Mouse (Mus musculus): ENCODE measurements around the gene Trpc4.

Gene Trpc4

DNA sequence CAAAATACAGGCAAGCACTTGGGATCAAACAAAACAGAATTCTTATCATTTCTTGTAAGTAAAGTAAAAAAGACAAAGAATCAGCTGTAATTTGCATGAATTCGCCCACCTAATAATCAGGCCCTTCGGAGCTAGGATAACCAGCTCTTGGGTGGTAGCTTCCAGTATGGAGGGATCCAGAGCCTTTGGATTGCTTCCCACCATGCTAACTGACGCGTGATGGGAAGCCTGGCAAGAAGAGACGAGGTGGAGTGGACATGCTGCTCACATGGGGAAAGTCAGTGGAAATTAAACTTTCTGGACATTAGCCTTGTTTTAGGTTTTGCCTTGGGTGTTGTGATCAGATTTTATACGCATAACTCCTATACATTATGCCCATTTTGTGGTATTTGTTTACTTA is 93.5 kb downstream of the Trpc4 start:
- no peak for DNase-seq (ENCODE audit: extremely low spot score, low read depth, low spot score)

DNA sequence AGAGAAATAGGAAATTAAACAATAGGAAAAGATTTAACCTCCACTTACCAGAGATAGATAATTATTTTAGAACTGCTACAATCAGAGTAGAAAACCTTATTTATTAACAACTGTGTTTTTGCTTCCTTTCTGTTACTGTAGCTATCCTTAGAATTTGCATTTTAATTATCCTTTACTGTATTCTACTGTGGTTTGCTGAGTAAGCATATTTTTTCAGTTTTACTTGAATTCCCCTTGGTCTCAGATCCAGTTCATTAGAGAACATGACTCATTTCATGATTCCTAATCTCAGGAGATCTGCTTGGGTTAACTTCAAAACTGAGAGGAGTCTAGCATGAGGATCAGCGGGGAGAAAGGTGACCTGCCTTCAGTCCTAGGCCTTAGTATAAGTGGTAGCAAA is 111.1 kb downstream of the Trpc4 start:
- DNase-seq (ENCODE audit: extremely low spot score, low read depth, low spot score), result no peak

DNA sequence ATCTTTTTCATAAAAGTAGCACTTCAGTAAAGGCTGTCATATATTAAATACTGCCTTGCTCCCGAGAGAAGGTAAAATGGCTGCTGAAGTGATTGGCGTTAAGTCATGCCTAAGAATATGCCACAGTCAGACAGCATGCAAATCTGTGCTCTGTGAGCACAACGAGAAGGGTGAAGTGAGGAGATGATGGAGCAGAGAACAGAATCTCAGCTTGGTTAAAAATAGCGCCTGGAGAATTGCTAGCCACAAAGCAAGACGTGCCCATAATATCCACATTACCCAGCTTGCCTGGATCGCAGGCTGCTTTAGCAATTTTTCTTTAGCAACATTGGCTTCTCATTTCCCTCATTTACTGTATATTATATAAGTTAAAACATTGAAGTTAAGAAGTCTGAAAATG is 113.3 kb downstream of the Trpc4 start:
- DNase-seq (ENCODE audit: extremely low spot score, low read depth, low spot score), result no peak

DNA sequence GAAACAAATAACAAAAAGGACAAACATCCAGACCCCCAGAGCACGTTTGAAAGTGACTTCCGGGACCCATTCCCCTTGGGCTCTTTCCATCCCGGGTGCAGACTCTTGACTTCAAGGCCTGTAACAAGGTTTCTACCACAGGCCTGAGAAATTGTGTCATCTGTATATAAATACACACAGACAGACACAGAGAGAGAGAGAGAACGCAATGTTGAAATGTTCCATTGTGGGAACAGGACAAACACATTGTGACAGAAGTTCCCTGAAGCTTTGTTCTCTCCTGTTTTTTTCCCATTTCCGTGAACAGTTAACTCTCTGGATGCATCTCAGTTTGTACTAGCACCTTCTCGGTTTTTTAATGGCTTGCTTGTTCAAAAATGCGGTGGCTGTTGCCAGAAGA is 118.8 kb downstream of the Trpc4 start:
- no peak for DNase-seq (ENCODE audit: extremely low spot score, low read depth, low spot score)

DNA sequence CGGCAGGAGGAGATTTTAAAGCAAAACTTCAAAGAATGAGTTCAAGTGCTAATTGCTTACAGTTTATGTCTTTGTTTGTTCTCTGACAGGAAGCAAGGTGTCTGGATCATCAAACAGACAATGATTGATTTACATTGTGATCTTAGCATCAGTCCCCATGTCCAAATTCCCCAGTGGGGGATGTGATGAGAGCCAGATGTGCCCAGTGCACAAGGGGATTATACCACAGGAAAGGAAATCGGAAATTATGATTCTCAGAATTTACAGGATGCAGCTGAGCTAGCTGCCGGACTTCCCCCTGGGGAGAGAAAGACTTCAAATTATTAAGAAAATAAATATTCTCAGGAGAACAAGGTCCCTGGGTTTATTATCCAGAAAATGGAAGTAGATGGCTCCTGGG is 133.9 kb downstream of the Trpc4 start:
- peak; percentile 18 for DNase-seq (ENCODE audit: extremely low spot score, low read depth, low spot score)

DNA sequence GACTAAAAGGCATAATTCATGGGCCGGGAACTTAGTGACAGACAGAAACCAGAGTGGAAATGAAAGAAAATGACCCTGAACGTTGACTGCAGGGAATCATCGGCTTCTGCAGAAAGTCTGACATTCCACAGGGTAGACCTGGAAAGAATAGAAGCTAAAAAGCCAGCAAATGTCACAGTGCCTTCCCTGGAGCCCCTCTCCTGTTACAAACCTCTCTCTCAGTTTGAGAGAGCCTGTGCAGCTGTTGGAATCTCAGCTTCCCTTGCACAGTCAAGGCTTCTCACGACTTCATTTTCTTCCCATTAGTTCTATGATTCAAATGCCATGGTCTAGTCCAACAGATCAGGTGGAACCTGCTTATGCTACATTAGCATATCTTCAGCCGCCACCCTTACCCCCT is 154.8 kb downstream of the Trpc4 start:
- no peak for DNase-seq (ENCODE audit: extremely low spot score, low read depth, low spot score)

DNA sequence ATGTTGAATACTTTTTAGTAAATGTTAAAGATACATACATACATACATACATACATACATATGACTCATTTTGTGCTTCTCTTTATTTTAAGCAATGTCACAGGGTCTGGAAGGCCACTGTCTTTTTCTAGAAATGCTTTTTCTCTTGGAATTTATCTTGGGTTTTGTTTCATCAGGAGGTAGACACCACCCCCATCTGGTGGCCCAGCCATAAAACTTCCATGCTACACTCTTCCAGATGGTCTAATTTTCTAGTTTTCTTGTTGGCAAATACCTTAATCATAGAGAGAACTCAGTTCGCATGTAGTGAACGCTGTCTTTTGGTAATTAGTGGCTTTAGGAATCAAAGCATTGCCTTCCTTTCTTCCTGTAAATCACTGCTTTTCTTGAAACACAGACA is 158.2 kb downstream of the Trpc4 start:
- DNase-seq (ENCODE audit: extremely low spot score, low read depth, low spot score), result no peak

DNA sequence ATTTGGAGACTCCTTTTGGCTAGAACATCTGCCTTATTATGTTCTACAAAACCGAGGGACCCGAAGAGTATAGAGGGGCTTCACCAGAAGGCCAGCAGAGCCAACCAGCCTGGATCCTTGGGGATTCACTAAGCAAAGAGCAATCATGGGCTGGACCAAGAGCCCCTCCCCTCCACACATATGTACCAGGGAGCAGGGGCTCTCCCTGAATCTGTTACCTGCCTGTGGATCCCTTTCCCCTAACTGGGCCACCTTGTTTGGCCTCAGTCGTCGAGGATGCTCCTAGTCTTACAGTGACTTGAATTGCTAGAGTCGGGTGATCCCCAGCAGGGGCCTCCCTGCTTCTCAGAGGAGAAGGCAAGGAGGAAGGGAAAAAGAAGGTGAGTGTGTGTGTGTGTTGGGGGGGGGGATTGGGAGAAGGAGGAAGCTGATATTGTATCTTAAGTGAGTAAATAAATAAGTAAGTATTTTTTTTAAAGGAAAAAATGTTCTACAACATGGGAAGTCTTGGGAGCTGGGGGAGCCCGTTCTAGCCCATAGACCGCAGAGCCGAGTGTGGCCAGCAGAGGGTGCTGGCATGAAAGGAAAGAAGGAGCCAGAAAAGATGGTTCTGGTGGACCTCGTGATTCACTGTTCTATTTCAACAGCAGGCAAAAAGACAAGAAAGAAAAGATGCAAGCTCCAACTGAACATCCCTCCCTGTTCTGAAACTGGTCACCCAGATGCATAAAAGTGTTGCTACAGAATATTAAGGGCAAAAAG is 197.2 kb downstream of the Trpc4 start:
- DNase-seq (ENCODE audit: extremely low spot score, low read depth, low spot score), result no peak

DNA sequence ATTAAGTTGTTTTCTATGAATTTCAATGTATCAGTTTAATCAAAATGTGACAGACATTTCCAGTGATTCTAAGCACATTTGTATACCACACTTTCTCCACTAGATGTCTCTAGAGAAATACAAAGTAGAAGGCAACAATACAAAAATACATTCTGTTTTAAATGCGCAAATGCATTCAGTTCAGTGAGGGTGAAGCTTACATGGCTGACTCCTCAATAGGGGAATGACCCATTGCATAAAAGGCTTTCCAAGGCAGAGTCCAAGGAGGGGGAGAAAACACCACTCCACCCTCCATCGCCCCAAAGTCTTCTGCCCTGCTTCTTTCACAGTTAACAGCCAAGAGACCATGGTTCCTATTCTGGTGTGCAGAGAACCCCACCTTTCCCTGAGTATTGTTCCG is 201.7 kb downstream of the Trpc4 start:
- DNase-seq (ENCODE audit: extremely low spot score, low read depth, low spot score), result no peak

DNA sequence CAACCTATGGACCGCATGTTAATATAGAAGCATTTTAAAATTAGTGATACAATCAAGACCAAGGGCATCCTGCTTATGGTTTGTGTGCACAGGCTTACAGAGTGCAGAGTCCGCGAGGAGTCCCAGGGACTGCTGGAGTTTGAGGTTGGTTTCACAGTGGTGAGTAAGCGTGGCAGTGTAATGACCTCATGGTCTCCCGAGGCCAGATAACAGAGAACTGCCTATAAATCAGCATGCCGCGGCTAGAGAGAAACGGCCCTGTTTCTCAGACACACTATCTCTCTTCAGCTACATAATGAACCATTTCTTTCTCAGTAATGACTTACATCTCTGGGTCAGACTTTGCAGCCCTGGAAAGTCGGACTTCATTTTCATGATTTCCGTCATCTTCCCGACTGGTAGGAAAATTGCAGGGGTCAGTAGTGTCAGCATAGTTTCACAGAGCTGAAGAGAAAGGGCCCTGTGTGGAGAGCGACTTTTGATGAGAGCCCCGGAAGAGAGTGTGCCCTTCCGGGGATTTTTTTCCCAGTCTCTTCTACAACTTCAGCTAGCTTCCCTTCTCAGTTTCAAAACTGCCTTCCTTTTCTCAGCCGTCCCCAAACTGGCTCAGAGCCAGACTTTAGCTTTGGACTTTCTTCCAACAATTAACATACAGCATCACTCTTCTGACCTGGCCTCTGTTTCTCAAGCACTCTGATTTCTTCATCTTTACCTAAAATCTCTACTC is 202.8 kb downstream of the Trpc4 start:
- DNase-seq (ENCODE audit: extremely low spot score, low read depth, low spot score), result no peak

DNA sequence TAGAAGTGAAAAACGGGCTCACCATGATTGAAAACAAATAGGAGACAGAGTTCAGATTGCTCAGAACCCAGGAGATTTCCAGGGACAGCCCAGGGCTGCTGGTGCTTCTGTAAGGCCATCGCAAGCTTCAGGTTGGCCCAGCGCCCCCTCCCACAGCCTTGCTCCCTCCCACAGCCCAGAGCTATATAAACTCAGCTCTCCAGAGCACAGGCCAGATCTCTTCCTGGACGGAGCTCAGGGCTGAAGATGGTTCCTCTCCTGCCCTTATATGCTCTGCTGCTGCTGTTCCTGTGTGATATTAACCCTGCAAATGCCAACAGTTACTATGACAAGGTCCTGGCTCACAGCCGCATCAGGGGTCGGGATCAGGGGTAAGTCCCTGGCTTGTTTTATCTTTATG is 205.1 kb downstream of the Trpc4 start, which contains the start of gene Postn:
Postn (plus strand) TSS at position 213 of the 400 bp plus-strand sequence.
- no peak for DNase-seq (ENCODE audit: extremely low spot score, low read depth, low spot score)

DNA sequence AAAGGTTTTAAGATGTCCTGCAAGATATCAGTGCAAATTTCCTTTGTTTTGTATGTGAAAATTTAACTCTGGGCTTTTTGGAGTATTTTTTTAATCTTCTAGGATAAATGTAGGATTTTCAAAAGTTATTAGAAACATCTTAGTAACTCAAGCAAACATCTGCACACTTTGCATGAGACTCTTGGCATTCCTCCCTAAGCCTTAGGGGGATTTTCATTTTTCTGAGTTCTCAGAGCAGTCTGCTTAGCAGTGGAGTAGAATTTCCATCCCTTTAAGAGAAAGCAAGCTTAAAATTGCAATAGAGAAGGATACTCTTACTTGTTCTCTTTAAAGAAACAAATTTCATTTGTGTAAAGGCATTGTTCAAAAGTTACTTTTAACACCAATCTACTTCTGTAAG is 205.8 kb downstream of the Trpc4 start:
- no peak for DNase-seq (ENCODE audit: extremely low spot score, low read depth, low spot score)

Measured in hindlimb bud, embryonic 11.5 days (tissue).